Mouse (Mus musculus) frontal cortex, adult (tissue): ENCODE measurements around the gene Hnrnpc.

Source experiments
- ATAC-seq: cut with Nextera tagmentation; 2 replicates; pipeline ENCODE4 v1.9.2; 2017; ENCODE audit warnings: mild to moderate bottlenecking, moderate library complexity, mixed read lengths; ENCODE audit not compliant: low TSS enrichment

Hnrnpc gene

DNA sequence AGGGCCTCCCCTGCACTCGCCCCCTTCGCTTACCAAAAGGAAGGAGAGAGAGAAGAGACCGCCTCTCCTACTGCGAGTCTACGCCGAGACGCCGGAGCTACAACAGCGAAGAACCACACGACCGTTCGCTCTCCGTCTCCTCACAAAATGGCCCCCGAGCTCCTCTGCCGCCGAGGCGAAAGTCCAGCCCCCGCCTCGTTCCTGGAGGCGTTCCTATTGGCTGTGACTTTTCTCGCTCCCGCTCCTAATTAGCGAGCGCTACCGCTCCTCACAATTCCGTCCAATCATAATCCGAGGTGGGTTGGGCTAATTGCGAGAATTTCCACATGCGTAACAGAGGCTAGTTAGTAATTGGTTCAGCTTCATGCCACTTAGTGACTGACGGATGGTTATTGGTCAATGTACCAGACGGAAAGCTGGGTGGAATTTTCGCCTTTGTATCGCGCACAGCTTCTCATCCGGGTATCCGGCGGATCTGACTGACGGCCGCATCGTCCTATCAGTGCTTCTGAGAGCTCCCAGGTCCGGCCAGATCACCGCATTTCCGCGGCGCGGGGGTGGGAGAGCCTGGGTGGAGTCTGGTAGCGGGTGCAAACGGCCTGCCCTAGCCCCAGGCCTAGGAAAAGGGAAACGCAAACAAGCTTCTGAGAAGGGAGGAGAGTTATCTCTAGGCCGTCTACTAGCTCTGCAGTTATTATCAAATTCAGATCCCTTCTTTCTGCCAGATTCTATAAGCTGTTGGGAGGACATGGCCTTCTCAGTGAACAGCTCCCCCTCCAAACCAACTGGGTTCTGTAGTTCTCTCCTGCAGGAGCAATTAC is at the start of gene Hnrnpc:
Gene Hnrnpc (minus strand): TSS at position 173 of the 821 bp plus-strand sequence.
- ATAC-seq = peak; percentile 97

GRCm38 (mm10) chr14:52152613-52153012 is 48.8 kb upstream of the Hnrnpc start:
- no peak for ATAC-seq

- ATAC-seq = peak; percentile 91
Observed at GRCm38 (mm10) chr14:52152179-52152578, 48.4 kb upstream of the Hnrnpc start.

GRCm38 (mm10) chr14:52149888-52150287 is 46.1 kb upstream of the Hnrnpc start:
- no peak for ATAC-seq

DNA sequence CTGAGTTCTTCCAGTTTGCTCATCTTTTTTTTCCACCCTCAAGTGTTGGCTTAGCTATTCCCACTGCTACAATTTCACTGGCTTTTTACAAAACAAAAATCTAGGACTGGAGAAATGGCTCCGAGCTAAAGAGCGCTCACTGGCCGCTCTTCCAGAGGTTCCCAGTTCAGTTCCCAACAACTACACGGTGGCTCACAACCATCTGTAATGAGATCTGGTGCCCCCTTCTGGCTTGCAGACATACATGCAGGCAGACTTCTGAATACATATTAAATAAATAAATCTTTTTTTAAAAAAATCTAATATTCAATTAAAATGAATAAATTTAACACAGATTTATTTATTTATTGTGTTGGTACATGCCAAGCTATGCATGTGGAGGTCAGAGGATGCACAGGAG is 42.7 kb upstream of the Hnrnpc start:
- ATAC-seq = no peak

GRCm38 (mm10) chr14:52144165-52144564 is 40.3 kb upstream of the Hnrnpc start:
- no peak for ATAC-seq

- ATAC-seq = no peak
Observed at GRCm38 (mm10) chr14:52141445-52142127, 37.8 kb upstream of the Hnrnpc start.

GRCm38 (mm10) chr14:52140577-52141444 is 37.0 kb upstream of the Hnrnpc start:
- no peak for ATAC-seq

DNA sequence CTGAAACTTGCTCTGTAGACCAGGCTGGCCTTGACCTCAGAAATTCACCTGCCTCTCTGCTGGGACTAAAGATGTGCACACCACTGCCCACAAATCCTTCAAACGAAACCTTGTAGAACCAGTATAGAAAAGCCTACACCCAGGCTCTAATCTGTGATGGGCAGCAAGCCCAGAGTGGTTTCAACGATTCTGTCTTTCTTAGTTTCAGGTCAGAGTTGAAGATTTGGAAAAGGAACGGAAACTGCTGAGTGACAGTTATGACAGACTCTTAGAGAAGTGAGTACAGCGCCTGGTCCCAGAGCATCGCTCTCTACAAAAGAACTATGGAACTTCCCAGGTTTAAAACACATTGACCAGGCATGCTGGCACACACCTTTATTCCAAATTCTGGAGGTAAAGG is 29.8 kb upstream of the Hnrnpc start:
- ATAC-seq = no peak

DNA sequence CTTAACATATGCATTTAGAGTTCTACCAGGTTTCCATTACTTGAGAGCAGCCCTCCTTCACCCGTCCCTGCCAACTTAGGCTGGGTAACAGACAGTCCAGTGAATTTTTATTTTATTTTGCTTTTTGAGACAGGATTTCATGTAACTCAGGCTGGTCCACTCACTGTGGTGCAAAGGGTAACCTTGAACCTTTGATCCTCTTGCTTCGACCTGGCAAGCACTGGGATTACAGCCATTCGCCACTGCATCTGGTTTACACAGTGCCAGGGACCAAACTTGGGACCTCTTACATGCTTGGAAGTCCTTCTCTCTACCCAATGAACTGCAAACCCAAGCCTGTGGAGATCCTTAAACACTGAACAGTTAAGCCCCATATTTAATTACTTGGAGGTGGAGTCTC is 20.8 kb upstream of the Hnrnpc start:
- ATAC-seq = no peak

DNA sequence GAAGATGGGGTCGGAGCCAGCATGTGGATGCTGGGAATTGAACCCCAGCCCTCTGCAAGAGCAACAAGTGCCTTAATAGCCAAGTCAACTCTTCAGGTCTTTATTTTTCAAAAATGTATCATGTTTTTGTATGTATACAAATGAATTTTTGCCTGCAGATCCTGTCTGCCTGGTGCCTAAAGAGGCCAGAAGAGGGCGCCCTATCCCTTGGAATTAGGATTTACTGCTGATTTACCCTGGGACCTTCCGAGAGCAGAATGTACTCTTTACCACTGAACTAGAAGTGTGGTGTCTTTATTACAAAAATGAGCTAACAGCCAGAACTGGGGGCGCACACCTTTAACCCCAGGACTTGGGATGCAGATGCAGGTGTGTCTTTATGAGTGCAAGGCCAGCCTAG is 20.1 kb upstream of the Hnrnpc start:
- peak; percentile 75 for ATAC-seq

GRCm38 (mm10) chr14:52120169-52120568 is 16.3 kb upstream of the Hnrnpc start:
- ATAC-seq = no peak

DNA sequence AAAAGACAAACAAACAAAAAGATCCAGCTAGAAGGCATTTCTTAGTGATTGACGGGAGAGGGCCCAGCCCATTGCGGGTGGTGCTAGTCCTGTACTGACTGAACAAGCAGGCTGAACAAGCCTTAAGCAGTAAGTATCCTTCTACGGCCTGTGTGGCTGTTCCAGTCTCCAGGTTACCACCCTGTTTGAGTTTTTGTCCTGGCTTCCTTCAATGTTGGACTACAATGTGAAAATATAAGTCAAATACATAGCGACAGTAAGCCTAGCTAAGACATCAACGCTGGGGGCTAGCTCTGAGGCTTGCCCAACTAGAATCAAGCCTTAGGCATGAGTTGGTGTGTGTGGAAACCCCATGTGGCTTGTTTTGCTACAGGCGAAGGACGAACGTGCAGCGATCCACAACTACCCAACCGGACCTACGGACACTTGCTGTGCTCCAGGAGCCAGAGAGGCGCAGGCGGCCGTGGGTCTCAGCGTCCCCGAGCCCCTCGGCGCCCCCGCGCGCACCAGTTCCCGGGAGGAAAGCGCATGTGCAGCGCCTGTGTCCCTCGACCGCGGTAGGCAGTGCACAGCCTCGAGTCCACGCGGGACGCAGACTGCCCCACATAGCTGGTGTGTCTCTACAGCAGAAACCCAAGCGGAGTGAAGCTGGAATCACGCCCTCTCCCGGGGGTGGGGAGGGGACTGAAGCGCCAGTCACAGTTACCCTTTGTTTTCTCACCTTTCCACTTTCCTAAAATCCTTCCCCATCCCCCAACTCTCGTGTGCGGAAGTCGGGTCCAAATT is 15.2 kb upstream of the Hnrnpc start:
- peak; percentile 85 for ATAC-seq

DNA sequence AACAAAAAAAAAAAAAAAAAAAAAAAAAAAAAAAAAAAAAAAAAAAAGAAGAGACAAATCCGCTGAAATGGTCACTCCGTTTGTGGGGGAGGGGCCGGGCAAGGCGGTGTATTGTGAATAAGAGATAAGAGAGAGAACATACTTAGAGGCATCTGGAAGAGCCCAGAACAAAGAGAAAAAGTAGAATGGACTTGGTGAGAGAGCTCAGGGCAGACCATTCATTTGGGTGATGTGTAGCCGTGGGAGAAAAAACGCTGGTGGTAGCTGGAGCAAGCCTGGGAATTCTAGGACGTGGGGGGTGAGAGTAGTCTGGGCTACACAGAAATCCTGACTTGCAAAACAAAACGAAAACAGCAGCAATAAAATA is 14.6 kb upstream of the Hnrnpc start:
- peak; percentile 20; the same call in 1 of the 2 replicates for ATAC-seq

GRCm38 (mm10) chr14:52117241-52117640 is 13.4 kb upstream of the Hnrnpc start:
- ATAC-seq = no peak

GRCm38 (mm10) chr14:52114101-52114500 is 10.3 kb upstream of the Hnrnpc start:
- no peak for ATAC-seq

- ATAC-seq = no peak
Observed at GRCm38 (mm10) chr14:52110346-52110745, 6.5 kb upstream of the Hnrnpc start, which contains the start of gene Rpgrip1. TSS of gene Rpgrip1 (plus strand) at chr14:52110704.

GRCm38 (mm10) chr14:52108025-52108424 is 4.2 kb upstream of the Hnrnpc start:
- ATAC-seq = no peak

DNA sequence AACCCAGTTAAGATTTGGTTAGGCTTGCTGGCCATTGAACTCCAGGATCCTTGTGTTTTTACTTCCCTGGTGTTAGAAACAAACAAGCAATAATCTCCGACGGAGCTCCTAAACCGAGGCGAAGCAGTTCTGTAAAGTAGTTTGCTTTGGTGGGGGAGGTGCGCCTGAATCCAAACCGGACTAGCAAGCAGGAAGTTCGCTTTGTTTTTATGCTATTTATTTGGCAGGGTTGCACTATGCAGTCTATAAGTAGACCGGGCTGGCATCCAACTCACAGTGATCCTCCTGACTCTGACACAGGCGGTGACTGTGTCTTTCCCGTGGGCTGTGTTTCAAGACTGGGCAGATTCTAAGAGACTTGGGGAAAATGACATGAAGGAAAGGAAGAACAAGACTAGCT is 2.9 kb upstream of the Hnrnpc start:
- no peak for ATAC-seq

DNA sequence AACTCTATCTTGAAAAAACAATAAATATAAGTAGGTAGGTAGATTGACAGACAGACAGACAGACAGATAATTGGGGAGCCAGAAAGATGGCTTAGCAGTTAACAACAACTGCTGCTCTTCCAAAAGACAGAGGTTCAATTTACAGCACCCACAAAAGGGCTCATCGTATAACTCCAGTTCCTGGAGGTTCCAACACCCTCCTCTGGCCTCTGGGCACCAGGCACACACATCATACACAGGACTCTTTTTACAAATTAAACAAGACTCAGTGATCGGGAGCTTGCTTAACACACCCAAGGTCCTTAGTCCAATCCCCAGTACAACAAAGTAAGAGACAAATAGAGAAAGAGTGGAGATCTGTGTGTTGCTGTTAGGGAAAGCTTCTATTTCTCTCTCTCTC is 1.5 kb upstream of the Hnrnpc start:
- ATAC-seq = no peak

GRCm38 (mm10) chr14:52104677-52105285 is 953 bp upstream of the Hnrnpc start:
- ATAC-seq = no peak
